Mouse (Mus musculus): ENCODE data around the gene 3110001I22Rik. TPM values are rescaled to one million over a fixed set of nuclear protein-coding genes. Genes with fewer than 3 reads are reported as not detected.
"Not testable (repeated sequence)": the region's sequence is repeated elsewhere in the genome, so short reads cannot be mapped to it uniquely, and the experiment has no call there.

The 3110001I22Rik gene
- total RNA-seq (2021), result 1 to 10 TPM; 1.7 to 2.3 TPM
- long read RNA-seq, experiment 1, result 0 reads
- long read RNA-seq, experiment 2, partial matches to known transcripts, result 0 of 1 reads
- long read RNA-seq, experiment 2, other reads (novel, unspliced or antisense), result 0 of 1 reads

DNA sequence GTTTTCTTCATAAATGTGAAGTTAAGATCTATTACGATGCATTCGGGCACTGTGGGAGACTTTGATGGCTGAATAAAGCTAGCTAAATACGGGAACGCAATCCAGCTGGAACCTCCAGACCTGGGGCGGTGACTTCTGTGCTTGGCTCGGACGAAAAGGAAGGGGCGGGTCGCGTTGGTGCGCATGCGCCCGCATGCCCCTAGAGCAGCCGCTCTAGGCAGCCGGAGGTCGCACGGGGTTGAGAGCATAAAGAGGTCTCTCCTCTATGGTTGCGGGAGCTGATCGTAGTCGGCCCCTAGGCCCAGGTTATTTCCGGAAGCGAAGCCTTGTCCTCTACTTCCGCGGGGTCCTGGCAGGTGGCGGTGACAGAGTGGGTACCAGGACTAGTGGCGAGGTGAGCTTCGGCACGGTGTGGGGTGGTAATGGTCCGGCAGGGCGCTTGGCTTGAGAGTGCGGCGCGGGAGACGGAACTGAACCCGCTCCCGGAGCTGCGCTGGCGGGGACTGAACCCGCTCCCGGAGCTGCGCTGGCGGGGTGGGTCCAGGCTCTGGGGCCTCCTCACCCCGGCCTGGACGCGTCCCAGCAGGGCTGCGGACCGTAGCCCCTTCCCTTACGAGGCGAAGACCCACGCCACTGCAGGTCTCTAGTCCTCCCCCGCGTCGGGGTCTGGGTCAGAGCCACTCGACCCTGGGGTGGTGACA, at the start of gene 3110001I22Rik, which contains the start of gene Bfar:
3110001I22Rik (plus strand) TSS at position 245 of the 701 bp plus-strand sequence.
Bfar (plus strand) TSS at position 174 of the 701 bp plus-strand sequence.
- intact Hi-C loops (cut with DNase I; ENCODE audit: low total_unique reads), result no loop called here
- DNase-seq, result peak; percentile 91

DNA sequence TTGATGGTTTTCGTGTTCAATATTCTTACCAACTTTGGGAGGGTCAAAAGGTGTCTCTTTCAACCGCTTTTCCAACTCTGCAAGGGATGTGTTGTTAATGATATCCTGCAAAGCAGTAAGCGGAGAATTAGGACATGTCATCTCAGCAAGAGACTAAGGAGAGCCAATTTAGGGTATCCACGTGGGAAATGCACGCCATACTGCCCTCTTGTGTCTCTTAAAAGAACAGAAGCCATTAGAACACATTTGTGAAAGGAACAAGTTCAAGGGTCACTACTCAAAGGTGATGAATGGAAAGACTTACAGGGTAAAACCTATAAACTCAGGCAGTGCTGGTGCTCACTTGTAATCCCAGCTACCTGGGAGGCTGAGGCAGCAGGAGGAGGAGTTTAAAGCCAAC, 43.4 kb upstream of the 3110001I22Rik start:
- DNase-seq, result no peak
- intact Hi-C loops (cut with DNase I; ENCODE audit: low total_unique reads), result loop anchor here (5.0 to 10.0 kb wide), 2 partner anchors 96 to 514 kb away; no protein-coding TSS in a partner anchor

DNA sequence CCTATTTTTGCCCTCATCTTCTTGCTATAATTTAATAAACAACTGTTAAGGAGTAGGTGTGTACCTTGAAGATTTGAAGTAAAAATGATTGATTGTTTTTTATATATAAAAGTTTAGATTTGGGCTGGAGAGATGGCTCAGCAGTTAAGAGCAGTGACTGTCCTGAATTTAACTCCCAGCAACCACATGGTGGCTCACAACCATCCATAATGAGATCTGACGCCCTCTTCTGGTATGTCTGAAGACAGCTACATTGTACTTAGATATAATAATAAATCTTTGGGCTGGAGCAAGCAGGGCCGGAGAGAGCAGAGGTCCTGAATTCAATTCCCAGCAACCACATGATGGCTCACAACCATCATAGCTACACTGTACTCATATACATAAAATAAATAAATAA, 33.5 kb upstream of the 3110001I22Rik start:
- intact Hi-C loops (cut with DNase I; ENCODE audit: low total_unique reads), result not testable (repeated sequence)

DNA sequence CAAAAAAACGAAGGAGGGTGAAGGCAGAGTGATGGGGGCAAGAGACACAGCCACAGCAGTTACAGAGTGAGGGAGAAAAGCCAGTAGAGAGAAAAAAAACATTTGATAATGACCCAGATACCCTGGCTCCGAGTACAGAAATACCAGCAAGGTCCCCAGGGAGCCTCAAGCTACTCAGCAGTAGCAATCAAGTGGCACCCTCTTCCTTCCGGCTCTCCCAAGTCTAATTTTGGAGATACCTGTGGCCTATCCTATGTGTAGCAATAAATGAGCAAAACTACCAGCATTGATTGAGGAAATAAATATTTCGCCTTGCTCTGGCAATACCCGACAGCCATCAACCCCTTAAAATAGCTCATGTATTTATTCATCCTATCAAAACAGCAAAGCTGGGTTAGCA, 32.2 kb upstream of the 3110001I22Rik start:
- DNase-seq, result no peak
- intact Hi-C loops (cut with DNase I; ENCODE audit: low total_unique reads), result no loop called here

More for the DNA sequence above, 33.5 kb upstream of the 3110001I22Rik start:
- not testable (repeated sequence) for DNase-seq

DNA sequence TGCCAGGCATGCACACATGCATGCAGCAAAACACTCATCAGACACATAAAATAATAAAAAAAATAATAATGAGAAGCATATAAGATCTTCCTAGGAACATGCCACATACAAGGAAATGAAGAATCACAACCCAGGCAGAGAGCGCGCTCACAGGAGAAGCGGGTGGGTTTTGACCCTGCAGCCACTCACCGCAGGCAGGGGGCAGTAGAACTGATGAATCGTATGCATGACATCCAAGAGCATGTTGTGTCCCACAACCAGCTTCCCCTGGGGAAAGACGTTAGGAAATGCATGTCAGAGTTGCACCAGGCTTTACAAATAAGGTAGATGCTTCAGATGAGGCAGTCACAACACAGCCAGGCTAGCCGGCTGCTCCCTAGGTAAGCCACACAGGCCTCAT, 31.7 kb upstream of the 3110001I22Rik start:
- intact Hi-C loops (cut with DNase I; ENCODE audit: low total_unique reads), result no loop called here
- DNase-seq, result peak; percentile 5

DNA sequence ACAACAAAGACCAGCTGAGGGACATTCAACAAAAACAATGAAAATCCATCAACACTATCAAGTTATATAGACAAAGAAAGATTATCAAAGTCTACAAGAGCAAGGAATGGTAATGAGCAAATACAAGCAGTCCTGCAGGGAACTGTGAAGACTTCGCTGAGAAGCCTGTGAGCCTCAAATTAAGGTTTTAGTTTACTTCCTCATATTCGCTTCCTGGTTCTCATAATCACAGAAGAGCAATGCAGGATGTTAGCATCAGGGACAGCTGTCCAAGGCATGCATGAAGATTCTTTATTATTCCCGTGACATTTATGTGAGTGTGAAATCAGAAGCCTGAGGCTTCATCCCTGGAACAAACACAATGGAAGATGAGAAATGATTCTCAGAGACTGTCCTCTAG, 27.3 kb upstream of the 3110001I22Rik start:
- no peak for DNase-seq

DNA sequence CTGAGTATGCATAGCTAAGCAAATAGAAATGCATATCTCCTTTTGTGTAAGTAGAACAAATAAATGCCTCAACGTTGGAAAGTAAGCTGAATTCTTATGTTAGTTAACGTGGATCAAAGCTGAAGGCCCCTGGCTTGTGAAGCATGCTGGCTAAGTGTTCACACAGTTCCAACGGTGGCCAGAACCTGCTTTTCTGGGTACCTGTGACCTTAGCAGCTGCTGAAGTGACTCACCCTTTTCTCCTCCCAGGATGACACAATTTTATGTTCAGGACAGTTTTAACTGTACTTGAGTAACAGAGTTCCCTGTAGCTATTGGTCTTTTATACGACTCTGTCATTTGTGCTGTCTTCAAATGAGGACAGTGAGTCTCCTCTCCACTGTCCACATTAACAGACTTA, 25.8 kb upstream of the 3110001I22Rik start:
- DNase-seq, result no peak

More for the DNA sequence above, 27.3 kb upstream of the 3110001I22Rik start:
- intact Hi-C loops (cut with DNase I; ENCODE audit: low total_unique reads), result no loop called here

DNA sequence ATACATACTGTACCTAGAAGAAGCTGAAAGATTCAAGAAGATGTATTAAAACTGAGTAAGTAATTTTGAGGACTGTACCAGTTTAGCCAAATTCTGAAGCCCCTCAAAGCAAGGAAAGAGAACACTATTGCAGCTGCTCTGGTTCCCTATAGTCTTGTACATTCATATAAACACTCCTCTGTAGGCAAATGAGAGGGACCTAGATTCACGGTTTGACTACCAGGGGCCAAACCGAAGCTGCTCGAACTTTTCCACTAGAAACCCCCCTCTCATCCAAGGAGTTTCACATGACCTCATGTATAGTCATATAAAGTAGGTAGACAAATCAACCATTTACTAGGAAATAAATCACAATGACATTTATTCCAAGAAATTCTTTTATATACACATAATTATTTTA, 12.8 kb upstream of the 3110001I22Rik start:
- intact Hi-C loops (cut with DNase I; ENCODE audit: low total_unique reads), result no loop called here

More for the DNA sequence above, 25.8 kb upstream of the 3110001I22Rik start:
- intact Hi-C loops (cut with DNase I; ENCODE audit: low total_unique reads), result no loop called here

DNA sequence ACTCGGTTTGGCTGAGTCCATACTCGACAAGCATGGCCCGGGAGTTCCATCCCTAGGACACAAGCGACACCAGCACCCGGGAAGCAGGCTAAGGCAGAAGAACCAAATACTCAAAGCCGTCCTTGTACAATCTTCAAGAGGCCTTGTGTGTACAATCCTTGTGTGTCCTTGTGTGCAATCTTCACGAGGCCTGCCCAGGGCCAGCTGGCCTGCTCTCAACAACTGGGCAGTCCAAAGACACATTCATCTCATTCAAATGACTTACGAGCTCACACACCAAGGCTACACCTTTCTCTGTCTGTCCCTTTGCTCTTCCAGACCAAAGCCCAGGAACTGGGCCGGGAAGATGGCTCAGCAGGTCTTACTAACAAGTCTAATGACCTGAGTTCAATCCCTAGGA, 11.0 kb upstream of the 3110001I22Rik start:
- intact Hi-C loops (cut with DNase I; ENCODE audit: low total_unique reads), result no loop called here
- DNase-seq, result no peak

More for the DNA sequence above, 12.8 kb upstream of the 3110001I22Rik start:
- no peak for DNase-seq

DNA sequence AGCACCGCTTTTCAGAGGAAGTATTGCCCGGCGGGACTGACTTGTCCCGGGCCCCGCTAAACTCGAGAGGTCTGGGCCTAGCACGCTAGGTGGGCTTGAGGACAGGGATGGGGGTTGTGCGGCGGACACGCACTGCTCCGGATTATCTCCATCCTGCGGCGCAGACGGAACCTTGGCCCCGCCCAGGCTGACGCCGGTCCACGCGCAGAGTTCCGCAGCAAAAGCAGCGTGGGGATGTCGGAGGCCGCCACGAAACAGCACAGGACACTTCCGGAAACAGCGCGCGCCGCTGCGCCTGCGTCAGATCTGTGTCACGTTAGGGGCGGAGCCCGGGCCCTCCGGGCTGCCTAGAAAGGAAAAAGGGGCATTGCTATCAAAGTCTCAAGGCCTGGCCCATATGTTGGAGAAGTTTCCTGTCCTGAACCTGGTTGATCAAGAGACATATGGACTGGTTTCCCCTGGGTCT, 3.8 kb upstream of the 3110001I22Rik start, which contains the start of gene Parn:
Parn (minus strand) TSS at position 293 of the 466 bp plus-strand sequence.
- DNase-seq, result peak; percentile 93
- intact Hi-C loops (cut with DNase I; ENCODE audit: low total_unique reads), result no loop called here

DNA sequence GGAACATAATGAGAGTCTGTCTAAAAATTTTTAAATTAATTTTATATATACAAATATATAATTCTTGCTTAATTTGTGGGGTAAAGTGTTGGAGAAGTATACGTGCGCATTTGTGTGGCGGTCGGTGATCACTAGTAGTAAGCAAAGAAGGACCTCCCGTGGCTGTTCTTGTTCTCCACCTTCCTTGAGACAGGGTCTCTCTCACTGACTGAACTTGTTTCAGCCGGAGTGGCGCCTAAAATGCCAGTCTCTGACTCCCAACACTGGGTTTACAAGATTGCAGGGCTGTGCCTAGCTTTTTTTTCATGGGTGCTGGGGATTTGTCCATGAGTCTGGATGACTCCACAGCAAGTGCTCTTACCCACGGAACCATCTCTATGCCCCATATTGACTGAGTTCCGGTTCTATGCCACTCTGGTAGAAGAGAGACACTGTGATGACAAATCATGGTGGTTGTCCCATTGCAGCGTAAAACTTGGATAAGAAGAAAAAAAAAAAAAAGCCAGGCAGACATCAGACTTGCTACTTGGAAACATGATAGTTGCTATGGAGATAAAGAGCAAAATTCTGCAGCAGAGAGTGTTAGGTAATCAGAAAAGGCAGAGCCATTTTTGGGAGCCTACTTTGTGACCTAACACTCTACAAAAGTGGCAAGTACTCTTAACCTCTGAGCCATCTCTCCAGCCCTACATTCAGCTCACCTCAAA, 3.2 kb upstream of the 3110001I22Rik start:
- no peak for DNase-seq
- intact Hi-C loops (cut with DNase I; ENCODE audit: low total_unique reads), result no loop called here

DNA sequence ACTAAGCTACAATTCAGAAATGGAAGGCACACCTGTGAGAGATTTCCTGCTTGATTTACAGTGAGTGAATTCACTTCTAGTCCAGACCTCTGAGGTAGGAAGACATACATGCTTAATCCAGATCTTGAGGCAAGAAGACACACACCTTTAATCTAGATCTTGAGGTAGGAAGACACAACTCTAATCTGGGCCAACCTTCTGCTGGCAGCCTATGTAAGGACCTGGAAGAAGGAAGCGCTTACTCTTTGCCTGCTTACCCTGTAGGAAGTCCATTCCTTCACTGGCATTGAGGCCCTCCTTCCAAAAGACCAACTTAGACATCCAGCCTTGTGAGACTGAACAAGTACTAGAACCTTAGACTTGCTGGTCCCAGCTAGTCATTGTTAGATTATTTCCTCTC, 2.4 kb upstream of the 3110001I22Rik start:
- intact Hi-C loops (cut with DNase I; ENCODE audit: low total_unique reads), result no loop called here
- no peak for DNase-seq

DNA sequence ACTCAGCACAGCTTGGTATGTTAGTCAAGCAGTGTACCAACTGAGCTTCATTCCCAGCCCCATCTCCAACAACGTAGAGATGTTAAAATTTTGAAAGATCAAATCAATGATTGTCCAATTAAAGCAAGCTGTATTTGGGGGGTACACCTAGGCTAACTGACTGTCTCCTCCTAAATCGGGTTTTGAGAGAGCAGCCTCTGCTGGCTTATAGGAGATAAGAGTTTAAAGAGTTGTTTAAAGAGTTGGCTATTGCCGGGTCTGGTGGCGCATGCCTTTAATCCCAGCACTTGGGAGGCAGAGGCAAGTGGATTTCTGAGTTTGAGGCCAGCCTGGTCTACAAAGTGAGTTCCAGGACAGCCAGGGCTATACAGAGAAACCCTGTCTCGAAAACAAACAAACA, 833 bp upstream of the 3110001I22Rik start:
- DNase-seq; intact Hi-C loops (cut with DNase I; ENCODE audit: low total_unique reads): not testable (repeated sequence)

DNA sequence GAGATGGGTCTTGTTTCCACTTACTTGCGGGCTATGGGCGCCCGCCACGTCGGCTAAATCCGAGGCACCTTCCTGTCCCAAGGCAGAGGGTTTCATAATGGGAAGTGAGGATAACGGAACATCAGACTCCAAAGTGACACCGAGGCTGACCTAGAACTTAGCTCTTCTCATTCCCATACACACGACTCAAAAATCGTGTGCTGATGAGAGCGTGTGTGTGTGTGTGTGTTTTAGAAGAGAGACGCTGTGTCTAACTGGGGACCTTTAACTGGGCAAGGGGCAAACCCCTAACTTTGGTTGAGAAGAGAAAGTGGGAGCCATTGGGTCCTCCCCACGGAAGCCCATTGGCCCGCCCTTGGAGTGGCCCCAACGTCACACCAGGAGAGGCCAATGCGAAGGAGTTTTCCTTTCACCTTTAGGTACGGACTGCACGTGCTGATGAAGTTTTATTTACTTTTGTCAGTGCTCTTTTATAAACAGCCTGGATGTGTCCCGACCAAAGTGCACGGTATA, 713 bp downstream of the 3110001I22Rik start:
- peak; percentile 72 for DNase-seq
- intact Hi-C loops (cut with DNase I; ENCODE audit: low total_unique reads), result no loop called here

DNA sequence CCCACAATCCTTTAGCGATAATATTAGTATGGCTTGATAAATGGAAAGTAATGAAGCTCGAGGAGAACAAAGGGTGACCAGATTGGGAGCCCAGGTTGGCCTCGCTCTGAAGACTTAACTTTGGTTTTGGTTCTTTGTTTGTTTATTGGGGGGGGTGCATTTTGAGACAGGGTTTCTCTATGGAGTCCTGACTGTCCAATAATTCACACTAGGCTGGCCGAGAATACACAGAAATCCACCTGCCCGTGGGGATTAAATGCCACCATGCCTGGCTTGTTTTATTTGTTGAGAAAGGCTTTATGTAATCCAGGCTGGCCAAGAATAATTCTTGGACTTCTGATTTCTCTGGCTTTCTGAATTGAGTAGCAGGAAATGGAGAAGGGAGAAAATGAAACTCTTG, 1.4 kb downstream of the 3110001I22Rik start:
- DNase-seq, result no peak
- intact Hi-C loops (cut with DNase I; ENCODE audit: low total_unique reads), result no loop called here

DNA sequence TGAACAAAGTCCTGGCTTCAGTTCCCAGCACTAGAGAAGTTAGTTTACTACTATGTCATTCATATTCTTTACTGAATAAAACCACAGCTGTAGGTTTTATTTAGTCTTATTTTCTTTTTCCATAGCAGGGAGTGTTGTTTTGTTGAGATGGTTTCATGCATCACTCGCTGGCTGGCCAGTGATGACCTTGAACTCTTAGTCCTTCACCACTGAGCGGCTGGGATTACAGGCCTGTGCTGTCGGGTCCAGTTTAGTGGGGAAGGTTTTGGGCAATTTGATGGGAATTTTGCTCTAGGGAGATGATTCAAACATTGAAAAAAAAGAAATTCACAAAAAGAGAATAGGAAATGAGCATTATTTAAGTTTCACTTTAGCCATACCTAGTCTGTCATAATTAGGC, 2.8 kb downstream of the 3110001I22Rik start:
- intact Hi-C loops (cut with DNase I; ENCODE audit: low total_unique reads), result no loop called here

DNA sequence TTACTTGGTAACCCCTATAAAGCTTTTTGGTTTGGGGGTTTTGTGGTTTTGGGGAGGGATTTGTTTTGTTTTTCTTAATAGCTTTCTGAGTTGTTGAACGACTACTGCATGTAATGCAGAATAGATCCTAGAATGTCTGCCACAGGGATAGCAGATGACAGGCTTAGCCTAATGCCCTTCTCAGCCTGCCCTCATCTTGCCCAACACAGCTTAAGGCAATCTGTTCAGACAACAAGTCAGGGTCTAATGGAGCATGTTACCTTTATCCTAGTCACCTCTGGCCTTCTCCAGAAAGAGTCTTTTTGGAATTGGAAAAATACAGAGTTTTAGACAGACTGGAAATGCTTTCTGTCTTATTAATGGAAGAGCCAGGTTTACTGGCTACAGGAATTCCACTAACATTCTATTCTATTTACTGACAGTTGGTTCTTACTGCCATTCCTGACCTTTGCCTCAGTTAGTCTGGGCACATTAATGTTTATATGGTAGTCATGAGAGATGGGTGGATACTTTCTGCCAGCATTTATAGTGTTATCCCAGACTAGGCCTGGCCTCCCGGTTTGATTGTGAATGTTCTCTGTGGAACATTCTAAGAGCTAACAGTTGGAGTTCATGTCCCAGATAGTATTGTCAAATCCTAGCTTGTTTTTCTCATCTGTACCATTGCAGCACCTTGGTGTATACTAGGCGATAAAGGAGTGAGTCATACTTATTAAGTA, 7.0 kb downstream of the 3110001I22Rik start:
- intact Hi-C loops (cut with DNase I; ENCODE audit: low total_unique reads), result no loop called here
- DNase-seq, result no peak

More for the DNA sequence above, 2.8 kb downstream of the 3110001I22Rik start:
- DNase-seq, result no peak

DNA sequence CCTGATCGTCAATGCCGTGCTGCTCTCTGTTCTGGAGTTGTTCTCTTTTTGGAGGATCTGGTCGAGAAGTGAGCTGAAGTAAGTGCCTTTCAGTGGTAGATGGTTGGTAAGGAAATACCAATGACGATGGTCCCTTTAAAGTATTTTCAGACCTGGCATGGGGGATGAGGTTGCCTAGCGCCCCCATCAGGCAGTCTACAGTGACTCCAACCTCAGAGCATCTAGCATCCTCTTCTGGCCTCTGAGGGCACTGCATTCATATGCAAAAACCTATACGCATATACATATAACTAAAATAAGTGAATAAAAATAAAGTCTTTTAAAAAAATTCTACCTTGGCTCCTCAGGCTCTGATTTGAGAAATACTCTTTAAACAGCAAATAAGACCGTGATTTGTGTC, 27.3 kb downstream of the 3110001I22Rik start:
- intact Hi-C loops (cut with DNase I; ENCODE audit: low total_unique reads), result no loop called here
- DNase-seq, result no peak

DNA sequence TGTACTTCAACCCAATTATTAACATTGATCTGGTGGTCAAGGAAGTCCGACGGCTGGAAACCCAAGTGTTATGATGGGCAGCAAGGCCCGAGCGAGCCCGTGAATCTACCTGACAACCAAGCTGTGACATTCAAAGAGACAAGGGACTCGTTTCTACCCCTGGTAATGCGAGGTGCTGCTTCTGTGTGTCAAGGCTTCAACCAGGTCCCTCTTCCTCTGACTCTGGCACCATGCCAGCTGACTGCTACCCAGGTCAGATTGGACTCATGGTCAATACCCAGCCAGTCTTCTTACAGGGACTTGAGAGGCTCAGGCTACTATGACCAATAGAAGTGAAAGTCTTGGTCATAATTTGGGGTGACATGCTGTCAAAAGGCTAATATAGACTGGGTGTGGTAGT, 30.5 kb downstream of the 3110001I22Rik start:
- DNase-seq, result no peak
- intact Hi-C loops (cut with DNase I; ENCODE audit: low total_unique reads), result no loop called here

Data from gastrocnemius, postnatal 14 days (tissue).